ENCODE assay signal across 8 mouse cellular contexts in genomic region chr7:35118099-35118781, GRCm38 (mm10). TPM values are rescaled to one million over a fixed set of nuclear protein-coding genes. Genes with fewer than 3 reads are reported as not detected.
A peak's percentile ranks its signal among the peaks of the same experiment; 100 is the strongest.
DNase-seq lines count a peak whose midpoint lies in the region; ATAC-seq and TF ChIP-seq lines count a peak whose summit lies in the region.

No protein-coding gene starts in this region.

- H3K36me3 ChIP-seq in forebrain, embryonic 11.5 days (ENCODE audit: control insufficient read depth, insufficient read depth, low read length) = no peaks in the 10 kb centered on the region
- H3K36me3 ChIP-seq in heart, embryonic 15.5 days = no peaks in the 10 kb centered on the region
- H3K36me3 ChIP-seq in kidney, postnatal 0 days (ENCODE audit: insufficient read depth, low read length) = no peaks in the 10 kb centered on the region
- no peaks in the 10 kb centered on the region for H3K36me3 ChIP-seq in liver, embryonic 14.5 days (replicated peaks; ENCODE audit: control insufficient read depth, insufficient read depth, low read depth)
- no peaks in the 10 kb centered on the region for H3K36me3 ChIP-seq in stomach, embryonic 16.5 days (ENCODE audit: control insufficient read depth, insufficient read depth, low read length)

- H3K27me3 ChIP-seq in forebrain, embryonic 11.5 days (ENCODE audit: control insufficient read depth, insufficient read depth, low read length) = peaks cover 58% of the 10 kb centered on the region
- peaks cover 67% of the 10 kb centered on the region for H3K27me3 ChIP-seq in heart, embryonic 15.5 days
- peaks cover 5% of the 10 kb centered on the region; the same call in 1 of the 2 replicates for H3K27me3 ChIP-seq in kidney, postnatal 0 days (ENCODE audit: insufficient read depth, low read length)
- peaks cover 46% of the 10 kb centered on the region for H3K27me3 ChIP-seq in liver, embryonic 14.5 days (ENCODE audit: control insufficient read depth, insufficient read depth, low read length)
- H3K27me3 ChIP-seq in stomach, embryonic 16.5 days (ENCODE audit: control insufficient read depth, insufficient read depth, low read length) = peaks cover 26% of the 10 kb centered on the region

- ATAC-seq in forebrain, embryonic 11.5 days (replicated peaks; ENCODE audit: low FRiP score) = peak; percentile 67
- peak; percentile 73 for ATAC-seq in heart, embryonic 15.5 days (replicated peaks; ENCODE audit: insufficient number of reproducible peaks, insufficient read depth, low FRiP score, low read depth)
- ATAC-seq in kidney, postnatal 0 days (replicated peaks; ENCODE audit: low FRiP score, low read depth) = peak; percentile 65
- ATAC-seq in liver, embryonic 14.5 days (ENCODE audit: insufficient read depth) = peak; percentile 32
- ATAC-seq in stomach, embryonic 16.5 days (ENCODE audit: insufficient read depth, low FRiP score) = peak; percentile 76

- H3K4me1 ChIP-seq in forebrain, embryonic 11.5 days (replicated peaks; ENCODE audit: control insufficient read depth, insufficient read depth, low read length) = peaks cover 18% of the 10 kb centered on the region
- H3K4me1 ChIP-seq in heart, embryonic 15.5 days (replicated peaks) = peaks cover 27% of the 10 kb centered on the region
- H3K4me1 ChIP-seq in kidney, postnatal 0 days (replicated peaks; ENCODE audit: insufficient read depth, low read length) = peaks cover 9% of the 10 kb centered on the region; the same call in 1 of the 2 replicates
- peaks cover 0 to 6% of the 10 kb centered on the region in 2 experiments; a peak in 2 of 4 replicates for H3K4me1 ChIP-seq in liver, embryonic 14.5 days (replicated peaks; ENCODE audit: control insufficient read depth in 2 of 2, insufficient read depth in 2 of 2, low read length in 1 of 2)
- H3K4me1 ChIP-seq in stomach, embryonic 16.5 days (ENCODE audit: control insufficient read depth, insufficient read depth, low read length) = peaks cover 11% of the 10 kb centered on the region; the same call in 1 of the 2 replicates

- no peaks in the 10 kb centered on the region for H3K9me3 ChIP-seq in forebrain, embryonic 11.5 days (ENCODE audit: control insufficient read depth, low read length)
- no peaks in the 10 kb centered on the region for H3K9me3 ChIP-seq in heart, embryonic 15.5 days (replicated peaks)
- H3K9me3 ChIP-seq in kidney, postnatal 0 days (replicated peaks; ENCODE audit: low read length) = no peaks in the 10 kb centered on the region
- H3K9me3 ChIP-seq in liver, embryonic 14.5 days (ENCODE audit: control insufficient read depth, low read length) = no peaks in the 10 kb centered on the region
- no peaks in the 10 kb centered on the region for H3K9me3 ChIP-seq in stomach, embryonic 16.5 days (replicated peaks; ENCODE audit: control insufficient read depth, low read length)

- H3K27ac ChIP-seq in forebrain, embryonic 11.5 days (ENCODE audit: low read depth, low read length) = no peak overlapping the region
- H3K27ac ChIP-seq in heart, embryonic 15.5 days = peak overlapping the region; percentile 78
- peak overlapping the region; percentile 84 for H3K27ac ChIP-seq in kidney, postnatal 0 days
- H3K27ac ChIP-seq in liver, embryonic 14.5 days = no peak overlapping the region
- peak overlapping the region; percentile 94 for H3K27ac ChIP-seq in stomach, embryonic 16.5 days (ENCODE audit: low read length)

- peak; percentile 67 for DNase-seq in 416B (ENCODE audit: low read depth)
- DNase-seq in adrenal gland, postnatal 36 days = peak; percentile 91
- peak; percentile 88 for DNase-seq in forebrain, embryonic 11.5 days (ENCODE audit: low spot score)
- peak; percentile 89 for DNase-seq in kidney, postnatal 0 days (ENCODE audit: low spot score)
- DNase-seq in liver, embryonic 14.5 days (ENCODE audit: low read depth in 3 of 3, low spot score in 3 of 3) = no peak
- DNase-seq in natural killer cell, adult 2 months (ENCODE audit: low spot score in 2 of 2) = peak; percentile 17 to 19

- peak; percentile 41 for TF ChIP-seq CTCF in kidney, postnatal 0 days (IDR thresholded peaks at IDR 0.05; ENCODE audit: low read depth)
- peak; percentile 23; the same call in 1 of the 2 replicates for TF ChIP-seq CTCF in liver, embryonic 14.5 days (IDR thresholded peaks at IDR 0.05; ENCODE audit: low read depth)

- H3K4me3 ChIP-seq in forebrain, embryonic 11.5 days (ENCODE audit: low read depth, low read length) = peak overlapping the region; percentile 45
- H3K4me3 ChIP-seq in heart, embryonic 15.5 days = peak overlapping the region; percentile 62
- peak overlapping the region; percentile 57 for H3K4me3 ChIP-seq in kidney, postnatal 0 days (replicated peaks; ENCODE audit: low read depth, low read length)
- H3K4me3 ChIP-seq in liver, embryonic 14.5 days (ENCODE audit: insufficient read depth in 1 of 2, low read depth in 2 of 2, low read length in 2 of 2) = peak overlapping the region; percentile 60 to 63
- peak overlapping the region; percentile 66 for H3K4me3 ChIP-seq in stomach, embryonic 16.5 days (replicated peaks; ENCODE audit: low read length)

- 1% methylated on average over 48 of the region's 49 CpGs for WGBS in forebrain, embryonic 11.5 days
- WGBS in heart, embryonic 15.5 days = under 1% methylated on average over 49 of the region's 49 CpGs
- under 1% methylated on average over 49 of the region's 49 CpGs for whole genome bisulfite sequencing in kidney, postnatal 0 days
- WGBS in liver, embryonic 14.5 days (ENCODE audit: insufficient replicate concordance) = under 1% methylated on average over 49 of the region's 49 CpGs
- WGBS in stomach, embryonic 16.5 days = under 1% methylated on average over 49 of the region's 49 CpGs

- H3K9ac ChIP-seq in forebrain, embryonic 11.5 days (ENCODE audit: low read length) = peak overlapping the region; percentile 64
- H3K9ac ChIP-seq in heart, embryonic 15.5 days = peak overlapping the region; percentile 65
- peak overlapping the region; percentile 35 for H3K9ac ChIP-seq in kidney, postnatal 0 days (ENCODE audit: low read depth, low read length)
- peak overlapping the region; percentile 7 for H3K9ac ChIP-seq in liver, embryonic 14.5 days (replicated peaks)
- peak overlapping the region; percentile 83 for H3K9ac ChIP-seq in stomach, embryonic 16.5 days (ENCODE audit: low read length)

- TF ChIP-seq EP300 in liver, embryonic 14.5 days (IDR thresholded peaks at IDR 0.05; ENCODE audit: low read depth) = no peak

- peak overlapping the region; percentile 97 for H3K4me2 ChIP-seq in forebrain, embryonic 11.5 days (ENCODE audit: low read depth, low read length, severe bottlenecking)
- H3K4me2 ChIP-seq in heart, embryonic 15.5 days = peak overlapping the region; percentile 97
- H3K4me2 ChIP-seq in kidney, postnatal 0 days (ENCODE audit: low read length) = peak overlapping the region; percentile 96
- peak overlapping the region; percentile 42 for H3K4me2 ChIP-seq in liver, embryonic 14.5 days (ENCODE audit: low read depth)
- peak overlapping the region; percentile 77 for H3K4me2 ChIP-seq in stomach, embryonic 16.5 days (ENCODE audit: low read depth, low read length)

RNA-seq across cellular contexts. Expression of gene Cebpa, which starts 0.9 kb away (rescaled TPM):
- total RNA-seq in adrenal gland, postnatal 36 days (2021) = 100 to 1,000 TPM; 124 to 150 TPM
- 0.63 and 0.73 TPM in 2 replicates for polyA plus RNA-seq in forebrain, embryonic 11.5 days (2014; fragmentation: Nextera tagmentation; extraction: Ambion mirVana)
- 0.77 and 2.2 TPM in 2 replicates for polyA plus RNA-seq in heart, embryonic 15.5 days (2015; fragmentation: Nextera tagmentation; extraction: Ambion mirVana)
- 1.9 and 2.3 TPM in 2 replicates for polyA plus RNA-seq in kidney, postnatal 0 days (2015; fragmentation: Nextera tagmentation; extraction: Ambion mirVana)
- 15.0 and 18.2 TPM in 2 replicates for polyA plus RNA-seq in liver, embryonic 14.5 days (2012; rRNA removed)
- polyA plus RNA-seq in liver, embryonic 14.5 days (2014; fragmentation: Nextera tagmentation; extraction: Ambion mirVana) = 6.5 and 7.1 TPM in 2 replicates
- 2.6 and 2.8 TPM in 2 replicates for polyA plus RNA-seq in stomach, embryonic 16.5 days (2015; fragmentation: Nextera tagmentation; extraction: Ambion mirVana)

Comparison
In these comparisons a context has a peak if more than half of its experiments do, and no peak if none do; other contexts are left out.
1. DNase-seq: peak in 416B (single experiment), adrenal gland, postnatal 36 days (2 of 2), forebrain, embryonic 11.5 days (single experiment), kidney, postnatal 0 days (single experiment) and natural killer cell, adult 2 months (2 of 2); none in liver, embryonic 14.5 days (0 of 3).
2. H3K27ac ChIP-seq: peak in heart, embryonic 15.5 days (single experiment), kidney, postnatal 0 days (single experiment) and stomach, embryonic 16.5 days (single experiment); none in forebrain, embryonic 11.5 days (single experiment) and liver, embryonic 14.5 days (single experiment).
3. H3K4me2 ChIP-seq: peak in every context shown above with its lines; median percentile 97 in forebrain, embryonic 11.5 days; 97 in heart, embryonic 15.5 days; 96 in kidney, postnatal 0 days; 77 in stomach, embryonic 16.5 days; 42 in liver, embryonic 14.5 days.
4. H3K9ac ChIP-seq: peak in every context shown above with its lines; median percentile 83 in stomach, embryonic 16.5 days; 65 in heart, embryonic 15.5 days; 64 in forebrain, embryonic 11.5 days; 35 in kidney, postnatal 0 days; 7 in liver, embryonic 14.5 days.
5. Peak in every context shown above with its lines, with median percentiles within 50 percentile points of each other: ATAC-seq and H3K4me3 ChIP-seq.